Mouse (Mus musculus): ENCODE measurements at regions not wholly inside any gene's neighbourhood (a gene's known extent, or its start where the extent isn't known, plus 50 kb on each side); places are given as distances from the start of the nearest gene placed in this dataset.

- 82% methylated on average over 4 of the region's 4 CpGs for WGBS
- H3K4me2 ChIP-seq (replicated peaks): no peak overlapping the region
- no peaks in the 10 kb centered on the region for H3K9me3 ChIP-seq
- no peaks in the 10 kb centered on the region for H3K36me3 ChIP-seq
- H3K27me3 ChIP-seq: no peaks in the 10 kb centered on the region
- no peaks in the 10 kb centered on the region for H3K4me1 ChIP-seq
- no peak overlapping the region for H3K27ac ChIP-seq
- no peak overlapping the region for H3K9ac ChIP-seq
- H3K4me3 ChIP-seq: no peak overlapping the region
- ATAC-seq (ENCODE audit: low FRiP score, low read depth): no peak
Measured at GRCm38 (mm10) chr4:55767133-55767532, 234.9 kb upstream of the Klf4 start.

GRCm38 (mm10) chr4:55765780-55766179 lies 233.5 kb upstream of the Klf4 start:
- Histone ChIP-seq H3K36me3 (no peaks in the 10 kb centered on the region), H3K9ac (no peak overlapping the region), H3K27me3 (no peaks in the 10 kb centered on the region), H3K9me3 (no peaks in the 10 kb centered on the region), H3K4me1 (no peaks in the 10 kb centered on the region), H3K27ac (no peak overlapping the region), H3K4me2 (replicated peaks) (no peak overlapping the region), H3K4me3 (no peak overlapping the region)
- 90% methylated on average over 2 of the region's 2 CpGs for WGBS
- no peak for ATAC-seq (ENCODE audit: low FRiP score, low read depth)

- Histone ChIP-seq H3K4me1 (peaks cover 7% of the 10 kb centered on the region; the same call in 1 of the 2 replicates), H3K9ac (no peak overlapping the region), H3K4me2 (replicated peaks) (no peak overlapping the region), H3K27ac (no peak overlapping the region), H3K27me3 (no peaks in the 10 kb centered on the region), H3K36me3 (no peaks in the 10 kb centered on the region), H3K4me3 (no peak overlapping the region), H3K9me3 (no peaks in the 10 kb centered on the region)
- no peak for ATAC-seq (ENCODE audit: low FRiP score, low read depth)
- WGBS: 67% methylated on average over 6 of the region's 6 CpGs
Measured at GRCm38 (mm10) chr4:55763112-55763511, 230.8 kb upstream of the Klf4 start.

GRCm38 (mm10) chr4:55762389-55762788 lies 230.1 kb upstream of the Klf4 start:
- H3K4me2 ChIP-seq (replicated peaks): no peak overlapping the region
- H3K9ac ChIP-seq: no peak overlapping the region
- H3K4me3 ChIP-seq: no peak overlapping the region
- no peak overlapping the region for H3K27ac ChIP-seq
- 40% methylated on average over 4 of the region's 4 CpGs for WGBS
- H3K4me1 ChIP-seq: peaks cover 7% of the 10 kb centered on the region; the same call in 1 of the 2 replicates
- no peaks in the 10 kb centered on the region for H3K36me3 ChIP-seq
- no peaks in the 10 kb centered on the region for H3K27me3 ChIP-seq
- no peaks in the 10 kb centered on the region for H3K9me3 ChIP-seq
- no peak for ATAC-seq (ENCODE audit: low FRiP score, low read depth)

- H3K9ac ChIP-seq: no peak overlapping the region
- WGBS: 53% methylated on average over 15 of the region's 15 CpGs
- ATAC-seq (ENCODE audit: low FRiP score, low read depth): no peak
- 0 out of 2 replicates have a peak, but pooled peaks cover 4% of the 10 kb centered on the region for H3K27me3 ChIP-seq
- H3K27ac ChIP-seq: no peak overlapping the region
- H3K9me3 ChIP-seq: no peaks in the 10 kb centered on the region
- 0 out of 2 replicates have a peak overlapping the region, but pooled peaks have one; percentile 17 for H3K4me2 ChIP-seq (replicated peaks)
- no peak overlapping the region for H3K4me3 ChIP-seq
- H3K4me1 ChIP-seq: peaks cover 7% of the 10 kb centered on the region; the same call in 1 of the 2 replicates
- no peaks in the 10 kb centered on the region for H3K36me3 ChIP-seq
Measured at GRCm38 (mm10) chr4:55757148-55757927, 225.1 kb upstream of the Klf4 start.

- no peak for ATAC-seq (ENCODE audit: low FRiP score, low read depth)
- Histone ChIP-seq H3K27me3 (no peaks in the 10 kb centered on the region), H3K36me3 (no peaks in the 10 kb centered on the region), H3K4me3 (no peak overlapping the region), H3K9me3 (no peaks in the 10 kb centered on the region), H3K27ac (no peak overlapping the region), H3K9ac (no peak overlapping the region), H3K4me1 (no peaks in the 10 kb centered on the region), H3K4me2 (replicated peaks) (no peak overlapping the region)
- WGBS: 74% methylated on average over 20 of the region's 20 CpGs
Measured at GRCm38 (mm10) chr4:55749949-55750600, 217.8 kb upstream of the Klf4 start.

- Histone ChIP-seq H3K4me2 (replicated peaks) (no peak overlapping the region), H3K27ac (no peak overlapping the region), H3K9me3 (no peaks in the 10 kb centered on the region), H3K36me3 (no peaks in the 10 kb centered on the region), H3K4me3 (no peak overlapping the region), H3K9ac (no peak overlapping the region), H3K27me3 (no peaks in the 10 kb centered on the region), H3K4me1 (peaks cover 2% of the 10 kb centered on the region; the same call in 1 of the 2 replicates)
- ATAC-seq (ENCODE audit: low FRiP score, low read depth): no peak
- 91% methylated on average over 8 of the region's 8 CpGs for whole genome bisulfite sequencing
Measured at GRCm38 (mm10) chr4:55741355-55741754, 209.1 kb upstream of the Klf4 start.

GRCm38 (mm10) chr4:55740062-55740461 lies 207.8 kb upstream of the Klf4 start:
- Histone ChIP-seq H3K4me1 (peaks cover 2% of the 10 kb centered on the region; the same call in 1 of the 2 replicates), H3K27ac (no peak overlapping the region), H3K36me3 (no peaks in the 10 kb centered on the region), H3K9ac (no peak overlapping the region), H3K9me3 (no peaks in the 10 kb centered on the region), H3K4me2 (replicated peaks) (no peak overlapping the region), H3K27me3 (no peaks in the 10 kb centered on the region), H3K4me3 (no peak overlapping the region)
- no peak for ATAC-seq (ENCODE audit: low FRiP score, low read depth)
- 60% methylated on average over 15 of the region's 15 CpGs for WGBS

GRCm38 (mm10) chr4:55738714-55739113 lies 206.4 kb upstream of the Klf4 start:
- no peak overlapping the region for H3K4me3 ChIP-seq
- H3K4me1 ChIP-seq: peaks cover 2% of the 10 kb centered on the region; the same call in 1 of the 2 replicates
- H3K36me3 ChIP-seq: no peaks in the 10 kb centered on the region
- ATAC-seq (ENCODE audit: low FRiP score, low read depth): no peak
- H3K27me3 ChIP-seq: no peaks in the 10 kb centered on the region
- no peak overlapping the region for H3K27ac ChIP-seq
- 91% methylated on average over 1 of the region's 1 CpGs for WGBS
- no peak overlapping the region for H3K4me2 ChIP-seq (replicated peaks)
- no peak overlapping the region for H3K9ac ChIP-seq
- H3K9me3 ChIP-seq: no peaks in the 10 kb centered on the region

- no peak for ATAC-seq (ENCODE audit: low FRiP score, low read depth)
- no peak overlapping the region for H3K9ac ChIP-seq
- H3K4me3 ChIP-seq: no peak overlapping the region
- H3K36me3 ChIP-seq: no peaks in the 10 kb centered on the region
- 35% methylated on average over 3 of the region's 3 CpGs for WGBS
- H3K27ac ChIP-seq: no peak overlapping the region
- no peaks in the 10 kb centered on the region for H3K27me3 ChIP-seq
- no peaks in the 10 kb centered on the region for H3K9me3 ChIP-seq
- H3K4me1 ChIP-seq: peaks cover 8% of the 10 kb centered on the region; the same call in 1 of the 2 replicates
- H3K4me2 ChIP-seq (replicated peaks): no peak overlapping the region
Measured at GRCm38 (mm10) chr4:55735453-55735852, 203.2 kb upstream of the Klf4 start.

GRCm38 (mm10) chr4:55734331-55734730 lies 202.1 kb upstream of the Klf4 start:
- whole genome bisulfite sequencing: 65% methylated on average over 1 of the region's 1 CpGs
- no peak overlapping the region for H3K4me2 ChIP-seq (replicated peaks)
- H3K27me3 ChIP-seq: no peaks in the 10 kb centered on the region
- 0 out of 2 replicates have a peak, but pooled peaks cover 8% of the 10 kb centered on the region for H3K4me1 ChIP-seq
- H3K27ac ChIP-seq: no peak overlapping the region
- H3K9ac ChIP-seq: no peak overlapping the region
- no peaks in the 10 kb centered on the region for H3K9me3 ChIP-seq
- ATAC-seq (ENCODE audit: low FRiP score, low read depth): no peak
- H3K36me3 ChIP-seq: no peaks in the 10 kb centered on the region
- H3K4me3 ChIP-seq: no peak overlapping the region

- Histone ChIP-seq H3K36me3 (no peaks in the 10 kb centered on the region), H3K27ac (no peak overlapping the region), H3K4me1 (0 out of 2 replicates have a peak, but pooled peaks cover 8% of the 10 kb centered on the region), H3K4me3 (no peak overlapping the region), H3K4me2 (replicated peaks) (no peak overlapping the region), H3K9ac (no peak overlapping the region), H3K9me3 (no peaks in the 10 kb centered on the region), H3K27me3 (no peaks in the 10 kb centered on the region)
- 64% methylated on average over 4 of the region's 4 CpGs for WGBS
- no peak for ATAC-seq (ENCODE audit: low FRiP score, low read depth)
Measured at GRCm38 (mm10) chr4:55733223-55733622, 201.0 kb upstream of the Klf4 start.

Data from limb, embryonic 13.5 days (tissue).